Mouse (Mus musculus) MN1 (cell line): ENCODE results near the gene Strn.
A peak's percentile ranks its signal among the peaks of the same experiment; 100 is the strongest.

Experiments used
- DNase-seq: peaks from one replicate; pipeline ENCODE4 v3.0.0-alpha.2; 2016; ENCODE audit warnings: low spot score

Strn gene

DNA sequence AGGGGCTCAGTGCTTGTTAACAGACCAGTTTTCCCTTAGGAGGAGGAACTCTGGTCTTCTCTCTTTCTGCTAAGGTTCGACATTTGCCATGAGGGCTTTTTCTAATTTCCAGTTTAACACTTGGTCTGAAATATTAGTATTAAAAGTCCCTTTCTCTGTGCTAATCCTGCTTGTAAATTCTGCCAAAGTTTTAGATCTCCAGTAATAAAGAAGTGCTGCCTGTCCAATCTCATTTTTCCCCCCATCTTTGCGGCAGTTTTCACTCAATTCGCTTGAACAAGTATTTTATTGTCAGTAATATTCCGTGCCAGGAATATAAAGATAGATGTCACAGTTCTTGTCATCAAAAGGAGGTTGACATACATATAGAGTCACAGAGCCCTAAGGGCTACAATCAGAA is at the start of gene Strn:
Gene Strn (minus strand): TSS at position 101 of the 400 bp plus-strand sequence.
- DNase-seq = no peak

DNA sequence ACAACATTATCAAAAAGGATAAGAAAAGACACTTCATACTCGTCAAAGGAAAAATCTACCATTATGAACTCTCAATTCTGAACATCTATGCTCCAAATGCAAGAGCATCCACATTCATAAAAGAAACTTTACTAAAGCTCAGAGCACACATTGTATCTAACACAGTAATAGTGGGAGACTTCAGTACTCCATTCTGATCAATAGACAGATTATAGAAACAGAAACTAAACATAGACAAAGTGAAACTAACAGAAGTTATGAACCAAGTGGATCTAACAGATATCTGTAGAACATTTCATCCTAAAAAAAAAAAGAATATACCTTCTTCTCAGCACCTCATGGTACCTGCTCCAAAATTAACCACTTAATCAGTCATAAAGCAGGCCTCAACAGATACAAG is 41.8 kb upstream of the Strn start:
- DNase-seq = no peak

DNA sequence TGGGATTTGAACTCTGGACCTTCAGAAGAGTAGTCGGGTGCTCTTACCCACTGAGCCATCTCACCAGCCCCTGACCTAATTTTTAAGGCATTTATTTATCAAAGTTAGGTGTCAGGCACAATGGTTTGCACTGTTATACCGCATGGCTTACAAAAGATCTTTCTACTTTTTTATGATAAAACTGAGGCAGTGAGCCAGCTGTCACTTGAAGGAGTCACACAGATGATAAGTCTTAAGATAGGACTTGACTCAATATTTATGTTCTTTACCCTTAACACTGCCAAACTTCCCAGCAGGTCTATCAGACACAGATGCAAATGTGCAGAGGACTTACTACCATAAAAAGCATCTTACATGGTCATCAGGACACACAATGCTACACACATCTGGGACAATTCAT is 35.3 kb upstream of the Strn start:
- no peak for DNase-seq

DNA sequence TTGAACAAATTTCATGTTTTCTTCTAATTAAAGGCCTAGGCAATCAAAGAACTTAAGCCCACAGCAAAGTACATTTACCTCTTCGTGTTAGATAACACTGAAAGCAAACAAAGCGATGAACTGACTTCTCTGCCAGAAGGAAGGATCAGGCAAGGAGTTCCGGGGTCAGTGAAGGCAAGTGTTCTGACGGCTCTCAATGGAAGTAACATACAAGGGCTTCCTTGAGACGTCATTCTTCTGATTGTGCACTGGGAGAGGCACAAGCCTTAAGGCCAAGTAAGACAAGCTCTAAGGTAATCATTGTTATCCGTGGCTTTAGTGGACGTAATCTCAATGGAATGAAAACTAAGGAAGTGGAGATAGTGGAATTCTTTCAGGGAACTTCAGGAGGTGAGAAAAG is 33.9 kb upstream of the Strn start:
- DNase-seq = no peak

DNA sequence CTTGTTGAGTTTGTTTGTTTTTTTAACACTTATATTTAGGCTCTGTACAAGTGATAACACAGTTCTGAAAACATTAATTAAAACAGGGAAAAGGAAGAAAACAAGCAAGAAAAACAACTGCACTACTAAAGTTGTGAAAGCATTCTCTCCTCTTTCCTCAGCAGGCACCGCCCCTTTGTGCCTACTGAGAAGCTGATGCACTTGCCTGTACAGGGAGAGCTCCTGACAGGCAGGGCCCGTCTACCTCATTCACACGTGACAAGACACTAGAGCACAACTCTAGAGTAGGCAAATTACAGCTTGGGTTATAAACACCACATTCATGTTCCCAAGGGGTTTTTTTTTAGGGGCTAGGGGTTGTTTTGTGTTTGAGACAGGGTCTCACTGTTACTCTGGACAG is 32.3 kb upstream of the Strn start:
- no peak for DNase-seq

DNA sequence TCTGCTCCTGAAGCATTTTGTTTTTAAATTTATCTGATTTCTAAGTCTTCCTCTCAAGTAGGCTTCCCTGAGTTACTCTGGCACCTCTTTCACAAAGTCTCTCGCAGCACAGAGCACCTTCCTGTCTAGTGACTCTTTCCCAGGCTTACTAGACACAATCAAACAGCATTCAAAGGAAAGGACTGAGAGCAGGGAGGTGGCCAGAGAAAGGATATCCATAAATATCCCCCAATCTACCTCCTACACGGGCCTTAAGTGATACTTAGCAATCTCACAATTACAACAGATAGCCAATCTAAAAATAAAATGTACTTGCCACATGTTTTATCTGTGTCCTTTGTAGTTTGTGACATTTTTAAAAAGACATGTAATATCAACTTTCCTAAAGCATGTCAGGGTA is 31.9 kb upstream of the Strn start:
- no peak for DNase-seq

DNA sequence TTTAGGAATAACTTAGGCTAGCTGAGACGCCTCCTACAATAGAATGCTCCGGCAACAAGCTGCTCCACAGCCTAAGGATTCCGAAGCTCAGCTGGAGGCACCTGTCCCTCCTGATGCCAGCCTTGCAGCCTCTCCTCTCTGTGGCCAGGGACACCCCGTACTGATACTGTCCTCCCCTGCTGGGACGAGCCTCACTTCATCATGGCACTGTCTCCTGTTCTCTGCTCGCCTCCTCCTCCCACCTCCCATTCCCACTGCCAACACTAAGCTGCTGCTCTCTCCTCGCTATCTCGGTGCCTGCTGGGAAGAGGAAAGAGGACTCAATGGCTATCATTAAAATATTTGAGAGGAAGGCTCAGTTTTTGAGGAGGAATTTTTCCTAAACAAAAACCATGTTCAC is 30.6 kb upstream of the Strn start:
- DNase-seq = no peak

DNA sequence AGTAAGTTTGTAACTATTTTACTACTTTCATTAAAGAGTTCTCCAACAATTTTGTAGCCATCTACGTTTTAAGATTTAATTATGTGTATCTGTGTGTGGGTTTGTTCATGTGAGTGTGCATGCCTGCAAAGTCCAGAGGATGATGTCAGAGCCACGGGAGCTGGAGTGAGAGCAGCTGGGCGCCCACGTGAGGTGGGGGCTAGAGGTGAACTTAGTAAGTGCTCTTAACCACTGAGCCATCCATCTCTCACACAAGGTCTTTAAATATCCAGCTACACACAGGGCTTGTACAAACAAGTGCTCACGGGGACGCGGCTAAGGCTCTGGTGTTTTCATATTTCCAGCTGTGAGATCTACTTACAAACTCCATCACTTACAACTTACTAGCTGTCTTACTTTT is 29.1 kb upstream of the Strn start:
- no peak for DNase-seq

DNA sequence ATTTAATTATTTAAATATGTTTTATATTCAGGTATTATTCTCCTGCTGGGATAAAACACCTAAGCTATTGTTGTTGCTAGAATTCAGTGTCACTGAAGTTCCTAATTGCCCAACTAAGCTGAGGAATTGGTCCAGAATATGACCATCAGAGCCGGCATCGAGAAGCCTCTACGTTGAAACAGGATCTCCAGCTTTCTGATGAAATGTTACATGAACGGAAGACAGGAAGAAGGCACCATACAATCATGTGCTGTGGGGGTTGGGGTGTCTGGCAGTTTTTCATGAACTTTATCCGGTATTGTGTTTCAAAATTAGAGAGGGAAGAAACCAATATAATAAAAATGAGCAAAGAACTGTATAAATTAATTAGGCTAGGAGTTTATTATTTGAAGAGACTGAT is 26.3 kb upstream of the Strn start:
- DNase-seq = no peak

DNA sequence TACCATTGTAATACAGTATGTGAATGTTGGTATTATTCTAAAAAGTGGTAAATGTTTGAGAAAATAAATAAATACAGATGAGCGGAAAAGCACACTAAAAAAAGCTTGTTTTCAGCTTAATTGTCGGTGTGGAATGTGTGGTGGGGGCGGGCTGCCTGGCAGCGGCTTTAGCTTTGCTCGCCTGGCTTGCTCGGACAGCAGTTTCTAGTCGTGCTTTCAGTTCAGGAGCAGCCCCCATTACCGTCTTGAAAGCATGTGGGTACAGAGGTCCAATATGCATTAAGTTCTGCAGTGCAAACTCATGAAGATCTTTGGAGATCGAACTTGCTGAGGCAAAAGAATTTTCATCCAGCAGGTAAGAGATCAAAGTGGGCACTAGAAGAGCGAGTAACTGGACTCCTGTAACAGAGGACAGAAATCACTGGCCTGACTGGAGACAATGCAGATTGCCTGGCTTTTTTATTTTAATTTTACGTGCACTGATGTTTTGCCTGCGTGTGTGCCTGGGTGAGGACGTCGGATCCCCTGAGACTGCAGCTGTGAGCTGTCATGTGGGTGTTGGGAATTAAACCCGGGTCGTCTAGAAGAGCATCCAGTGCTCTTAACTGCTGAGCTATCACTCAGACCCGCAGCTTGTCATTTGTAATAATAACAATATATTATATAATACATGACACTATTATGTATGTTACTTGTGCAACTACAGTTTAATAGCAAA is 16.1 kb upstream of the Strn start:
- no peak for DNase-seq

DNA sequence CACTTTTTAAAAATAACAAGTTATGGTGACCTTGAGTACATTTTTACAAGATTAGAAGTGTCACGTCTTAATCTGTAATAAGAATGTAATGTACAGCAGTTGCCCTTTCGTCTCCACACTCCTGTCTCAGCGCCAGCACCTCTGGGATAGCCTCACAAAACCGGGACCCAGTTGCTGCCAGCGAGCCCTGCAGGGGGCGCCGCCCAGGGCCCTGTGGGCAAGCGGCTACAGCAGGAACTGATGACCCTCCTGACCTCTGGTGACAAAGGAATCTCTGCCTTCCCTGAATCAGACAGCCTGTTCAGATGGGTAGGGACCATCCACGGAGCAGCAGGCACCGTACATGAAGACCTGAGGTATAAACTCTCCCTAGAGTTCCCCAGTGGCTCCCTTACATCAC is 15.1 kb upstream of the Strn start:
- no peak for DNase-seq

DNA sequence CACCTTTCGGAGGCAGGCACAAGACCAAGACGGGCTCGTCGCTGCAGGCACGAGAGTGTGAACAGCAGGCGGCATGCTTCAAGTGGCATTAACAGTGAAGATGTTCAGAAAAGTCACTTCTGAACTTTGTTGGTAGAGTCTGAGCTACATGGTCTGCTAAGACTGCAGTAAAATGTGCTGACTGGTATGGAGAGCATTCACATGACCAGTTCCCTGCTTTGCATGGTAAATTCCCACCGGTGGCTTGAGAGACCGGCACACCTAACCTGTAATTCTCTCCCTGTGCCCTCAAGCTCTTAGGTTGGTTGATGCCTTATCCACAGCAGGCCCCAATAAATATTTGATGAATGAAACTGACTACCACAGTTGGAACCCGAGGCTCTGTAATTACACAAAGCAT is 11.4 kb upstream of the Strn start:
- no peak for DNase-seq

DNA sequence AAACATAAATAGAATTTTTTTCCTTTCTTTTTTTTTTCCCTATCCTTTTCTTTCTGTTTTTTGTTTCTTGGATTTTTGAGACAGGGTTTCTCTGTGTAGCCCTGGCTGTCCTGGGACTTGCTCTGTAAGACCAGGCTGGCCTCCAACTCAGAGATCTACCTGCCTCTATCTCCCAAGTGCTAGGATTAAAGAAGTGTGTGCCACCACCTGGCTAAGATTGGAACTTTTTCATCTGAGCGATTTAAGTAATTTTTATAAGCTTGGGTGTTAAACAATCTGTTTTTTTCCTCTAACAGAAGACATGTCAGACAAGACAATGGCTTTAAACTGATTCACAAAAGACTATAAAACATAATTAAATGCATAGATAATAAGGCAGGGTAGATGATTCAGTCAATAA is 1.4 kb upstream of the Strn start:
- peak; percentile 12 for DNase-seq

DNA sequence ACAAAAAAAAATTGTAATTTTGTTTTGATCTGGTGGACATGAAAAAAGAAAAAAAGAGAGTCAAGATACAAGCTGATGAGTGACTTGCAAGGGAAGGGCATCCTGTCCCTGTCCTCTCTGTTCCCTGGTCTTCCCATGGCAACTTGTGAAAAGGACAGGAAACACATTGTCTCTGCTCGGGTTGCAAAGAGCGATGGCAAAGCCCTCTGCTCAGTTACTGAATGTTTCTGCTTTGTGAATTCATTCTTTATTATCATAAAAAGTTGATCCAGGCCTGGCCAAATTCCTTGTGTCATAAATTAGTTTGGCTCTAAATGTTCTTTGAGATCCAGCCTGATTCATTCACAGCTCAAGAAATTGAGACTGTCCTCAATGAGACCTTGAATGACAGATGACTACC is 775 bp upstream of the Strn start:
- peak; percentile 17 for DNase-seq

DNA sequence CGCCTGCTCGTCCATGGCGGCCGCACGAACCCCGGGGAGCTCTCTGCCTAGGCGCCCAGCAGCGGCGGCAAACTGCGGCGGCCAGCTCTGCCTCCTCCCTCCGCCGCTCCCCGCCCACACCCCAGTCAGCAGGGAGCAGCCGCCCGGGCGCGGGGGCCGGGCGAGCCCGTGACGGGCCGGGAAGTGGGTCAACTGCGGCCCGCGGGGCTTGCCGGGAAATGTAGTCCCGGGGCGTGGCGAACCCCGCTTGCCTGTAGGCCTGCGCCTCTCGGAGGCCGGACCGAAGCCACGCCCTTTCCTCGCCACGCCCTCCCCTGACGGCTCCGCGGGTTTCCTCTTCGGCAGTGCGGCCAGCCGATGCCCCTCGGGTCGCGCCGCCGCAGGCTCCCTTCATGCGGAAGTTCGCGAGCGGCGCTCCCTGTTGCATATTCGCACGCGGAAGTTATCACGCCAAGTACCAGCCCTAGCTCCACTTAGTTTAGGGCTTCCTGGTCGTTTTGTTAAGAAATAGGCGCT is 465 bp downstream of the Strn start:
- DNase-seq = peak; percentile 99

DNA sequence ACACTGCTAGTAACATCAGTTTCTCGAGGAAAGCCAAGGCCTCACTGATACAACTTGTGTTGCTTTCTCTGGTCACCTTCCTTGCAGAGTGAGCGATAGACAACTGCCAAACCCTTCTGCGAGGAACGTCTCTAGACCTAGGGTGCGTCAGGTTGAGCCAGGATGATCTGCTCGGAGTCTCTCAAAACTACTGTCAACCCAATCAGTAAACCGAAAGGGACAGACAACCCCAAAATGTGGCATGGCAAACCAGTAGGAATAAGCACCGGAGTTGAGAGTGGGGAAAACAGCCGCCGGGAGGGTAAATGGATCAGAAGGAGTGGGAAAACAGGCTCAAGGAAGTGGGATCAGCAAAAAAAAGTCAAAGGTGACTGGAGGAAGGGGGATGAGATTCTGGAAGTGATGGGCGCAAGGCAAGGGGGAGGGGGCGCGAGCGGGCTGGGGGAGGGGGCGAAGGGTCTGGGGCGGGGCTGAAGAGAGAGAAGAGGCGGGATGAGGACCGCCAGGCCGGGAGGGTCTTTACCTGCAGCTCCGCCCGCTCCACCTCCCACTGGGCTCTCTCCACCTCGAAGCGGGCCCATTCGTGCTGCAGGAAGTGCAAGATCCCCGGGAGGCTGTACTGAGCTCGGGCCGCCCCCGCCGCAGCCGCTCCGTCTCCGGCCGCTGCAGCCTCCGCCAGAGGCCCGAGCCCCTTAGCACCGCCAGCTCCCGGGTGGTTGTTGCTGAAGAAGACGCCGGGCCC is 1.1 kb downstream of the Strn start:
- peak; percentile 45 for DNase-seq

DNA sequence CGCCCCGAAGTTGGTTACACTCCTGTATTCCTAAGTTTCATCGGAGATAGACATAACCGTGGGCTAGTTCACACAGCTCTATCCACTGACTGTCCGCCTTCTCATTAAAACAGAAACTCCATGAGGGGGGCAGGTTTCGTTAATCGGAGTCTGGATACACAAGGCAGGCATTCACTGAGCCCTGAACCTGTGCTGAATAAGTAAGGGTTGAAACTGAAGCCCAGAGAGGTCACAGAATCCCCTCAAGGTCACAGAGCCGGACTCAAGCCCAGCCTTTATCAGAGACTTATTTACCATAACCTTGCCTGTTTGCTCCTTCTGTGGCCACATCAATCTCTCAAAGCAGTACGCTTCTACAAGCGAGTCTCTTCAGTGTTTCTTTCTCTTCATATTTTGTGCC is 2.2 kb downstream of the Strn start:
- no peak for DNase-seq

DNA sequence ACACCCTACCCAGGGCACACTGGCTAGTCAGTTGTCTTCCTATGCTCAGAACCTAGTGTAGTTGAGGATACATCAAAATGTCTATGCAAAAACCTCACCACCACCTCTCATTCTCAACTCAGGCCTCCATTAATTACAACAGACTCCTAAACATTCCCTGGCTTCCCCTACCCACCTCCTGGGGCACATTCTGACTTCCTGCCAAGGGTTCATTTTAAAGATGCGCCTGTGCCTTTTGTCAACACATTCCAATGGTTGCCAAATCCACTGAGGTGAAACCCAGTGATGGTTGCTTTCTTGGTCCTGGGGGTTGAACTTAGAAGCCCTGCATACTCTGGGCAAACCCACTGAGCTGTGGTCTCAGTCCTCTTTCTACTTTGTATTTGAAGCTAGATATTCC is 4.9 kb downstream of the Strn start:
- no peak for DNase-seq

DNA sequence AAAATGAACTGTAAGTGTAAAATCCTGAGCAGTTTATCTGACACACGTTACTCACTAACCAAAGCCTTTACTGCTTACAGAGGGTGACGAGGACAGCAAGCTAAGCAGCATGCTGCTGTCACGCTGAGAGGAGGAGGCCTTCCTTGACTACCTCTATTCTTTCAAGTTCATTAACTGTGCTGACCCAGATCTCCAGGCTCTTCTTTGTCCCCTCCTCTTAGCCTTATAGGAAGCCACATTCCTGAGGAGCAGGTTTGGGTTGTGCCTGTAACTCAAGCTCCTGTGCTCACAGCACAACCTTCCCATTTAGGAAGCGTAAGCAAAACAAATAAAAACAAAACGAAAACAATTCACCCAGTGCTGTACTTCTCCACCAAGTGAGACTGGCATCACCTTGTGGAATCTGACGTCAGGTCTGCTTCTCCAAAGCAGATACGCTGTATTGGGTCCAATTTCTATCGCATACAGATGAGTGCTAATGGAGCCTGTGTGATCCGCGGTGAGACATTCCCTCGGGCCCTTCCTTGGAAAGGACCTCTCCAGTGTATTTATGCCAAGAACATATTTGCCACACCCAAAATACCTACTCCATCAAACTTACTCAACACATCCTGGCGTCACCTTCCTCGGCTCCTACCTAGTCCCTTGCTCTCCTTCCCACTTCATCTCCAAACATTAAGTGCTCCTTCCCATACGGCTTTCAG is 10.1 kb downstream of the Strn start:
- DNase-seq = no peak

DNA sequence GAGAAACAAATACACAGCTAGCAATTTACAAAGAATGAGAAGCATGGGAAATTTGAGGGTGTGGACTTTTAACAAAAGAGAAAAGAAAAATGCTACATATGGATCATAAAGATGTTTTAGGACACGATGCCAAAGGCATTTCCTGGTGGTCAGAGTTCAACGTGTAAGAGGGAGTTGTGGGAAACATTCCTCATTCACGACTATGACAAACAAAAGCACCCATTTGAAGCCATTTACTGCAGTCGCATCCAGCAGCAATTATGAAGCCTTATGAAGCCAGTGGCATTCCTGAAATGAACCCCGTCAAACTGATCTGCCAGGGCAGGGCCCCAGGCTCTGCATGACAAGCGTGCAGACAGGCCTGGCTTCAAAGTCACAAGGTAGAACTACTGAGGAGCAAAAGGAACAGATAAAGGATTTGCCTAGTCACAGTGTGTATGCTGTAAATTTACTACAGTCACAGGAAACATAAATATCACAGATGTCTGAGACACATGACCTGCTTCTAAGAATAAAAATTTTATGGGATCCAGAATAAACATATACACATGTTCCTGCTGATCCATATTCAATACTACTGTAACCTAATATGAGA is 12.4 kb downstream of the Strn start:
- no peak for DNase-seq

DNA sequence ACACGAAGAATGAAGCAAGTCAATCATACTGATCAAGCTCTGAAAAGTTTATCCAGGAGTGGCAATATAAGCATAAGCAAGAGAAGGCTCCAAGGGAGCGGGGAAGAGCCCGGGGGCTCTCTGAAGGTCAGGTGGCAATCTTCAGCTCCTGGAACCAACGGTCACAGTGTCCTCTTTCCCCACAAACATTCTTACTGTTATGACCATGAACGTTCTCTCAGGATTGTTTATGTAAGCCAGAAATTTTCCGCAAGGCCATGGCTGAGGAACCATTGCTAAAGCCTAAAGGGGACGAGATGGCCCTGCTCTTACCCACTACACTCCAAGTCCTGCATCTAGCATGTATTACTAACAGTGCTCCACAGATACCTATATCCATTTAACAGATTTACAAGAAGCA is 15.3 kb downstream of the Strn start:
- DNase-seq = no peak

DNA sequence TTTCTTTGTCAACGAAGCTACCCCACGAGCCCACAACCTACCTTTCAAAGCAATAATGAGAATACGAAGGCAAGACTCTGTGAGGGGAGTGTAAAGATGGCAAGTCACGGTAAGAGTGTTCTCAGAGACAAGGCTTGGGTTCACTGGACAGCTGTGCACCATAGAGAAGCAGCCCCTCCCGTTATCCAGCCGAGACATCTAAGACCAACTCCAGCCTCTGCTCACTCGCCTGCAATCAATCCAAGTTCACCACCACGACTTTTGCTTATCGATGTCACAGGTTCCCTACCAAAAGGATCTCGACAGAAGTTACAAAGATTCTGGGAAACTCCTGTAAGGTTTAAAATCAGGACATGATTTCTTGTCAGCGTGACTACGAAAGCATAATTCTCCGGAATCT is 17.9 kb downstream of the Strn start:
- DNase-seq = no peak

DNA sequence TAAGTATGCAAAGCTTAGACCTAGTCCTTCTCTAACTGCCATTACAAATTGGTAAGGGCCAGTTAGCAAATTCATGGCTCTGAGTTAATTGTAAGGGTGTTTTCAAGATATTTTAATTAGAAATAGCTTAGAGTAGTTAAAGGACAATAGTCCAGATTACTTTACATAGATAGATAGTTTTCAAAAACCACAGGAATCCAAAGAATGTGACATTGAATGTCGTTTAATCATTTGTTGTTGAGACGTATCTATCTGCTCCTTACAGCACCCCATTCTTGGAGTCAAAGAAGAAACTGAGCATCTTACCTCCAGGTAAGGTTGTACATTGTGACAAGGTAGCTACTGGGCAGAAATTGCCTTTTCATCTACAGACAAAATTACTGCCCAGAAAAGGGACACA is 26.7 kb downstream of the Strn start:
- DNase-seq = no peak
